Mouse (Mus musculus): ENCODE data around the gene Ssbp2. TPM values are rescaled to one million over a fixed set of nuclear protein-coding genes. Genes with fewer than 3 reads are reported as not detected.

Gene Ssbp2
- polyA plus RNA-seq, 1 experiment from 2014 or later: 96.0 TPM

DNA sequence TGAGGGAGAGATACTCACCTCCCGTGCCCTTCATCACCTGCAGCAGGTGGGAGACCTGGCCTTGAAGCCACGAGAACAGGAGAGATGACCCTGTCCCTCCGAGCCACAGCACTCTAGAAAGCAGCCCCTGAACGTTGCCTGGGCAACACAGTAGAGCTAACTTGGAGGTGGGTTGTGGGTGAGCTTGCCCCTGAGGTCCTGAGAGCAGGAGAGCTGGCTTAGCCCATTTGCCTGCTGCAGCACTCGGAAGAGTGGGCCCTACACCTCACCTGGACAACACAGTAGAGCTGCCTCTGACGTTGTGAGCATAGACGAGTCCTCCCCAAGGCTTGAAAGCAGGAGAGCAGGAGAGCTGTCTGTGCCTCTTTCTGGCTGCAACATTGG lies 263.6 kb downstream of the Ssbp2 start:
- Histone ChIP-seq H3K4me1 (ENCODE audit: control insufficient read depth, insufficient read depth, low read length) (no peaks in the 10 kb centered on the region), H3K9ac (ENCODE audit: low read depth, low read length) (no peak overlapping the region), H3K27ac (ENCODE audit: low read depth, low read length) (no peak overlapping the region), H3K4me3 (ENCODE audit: low read depth, low read length) (no peak overlapping the region), H3K27me3 (ENCODE audit: control insufficient read depth, insufficient read depth, low read length) (no peaks in the 10 kb centered on the region), H3K4me2 (no peak overlapping the region), H3K9me3 (replicated peaks; ENCODE audit: control insufficient read depth, low read length) (no peaks in the 10 kb centered on the region), H3K36me3 (ENCODE audit: control insufficient read depth, insufficient read depth, low read length) (no peaks in the 10 kb centered on the region)
- WGBS (ENCODE audit: insufficient replicate concordance): 72% methylated on average over 7 of the region's 7 CpGs
- no peak for ATAC-seq (replicated peaks; ENCODE audit: insufficient number of reproducible peaks, low FRiP score, low TSS enrichment)

DNA sequence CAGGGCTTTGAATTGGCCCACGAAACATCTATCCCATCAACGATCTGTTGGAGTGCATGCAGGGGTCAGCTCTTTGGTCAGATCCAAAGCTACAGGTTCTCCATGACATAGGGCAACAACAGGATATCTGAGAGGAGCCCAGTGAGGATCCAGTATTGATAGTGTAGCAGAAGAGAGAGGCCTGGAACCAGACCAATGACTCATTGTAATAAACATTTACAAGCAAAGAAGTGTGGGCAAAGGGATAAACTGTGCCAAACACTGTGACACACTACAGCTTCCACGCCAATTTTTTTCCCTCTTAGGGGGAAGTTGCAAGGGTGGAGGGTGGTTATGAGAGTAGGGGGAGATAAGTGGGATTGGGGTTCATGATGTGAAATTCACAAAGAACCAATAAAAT lies 264.1 kb downstream of the Ssbp2 start:
- Histone ChIP-seq H3K4me3 (ENCODE audit: low read depth, low read length) (no peak overlapping the region), H3K27ac (ENCODE audit: low read depth, low read length) (no peak overlapping the region), H3K36me3 (ENCODE audit: control insufficient read depth, insufficient read depth, low read length) (no peaks in the 10 kb centered on the region), H3K9me3 (replicated peaks; ENCODE audit: control insufficient read depth, low read length) (no peaks in the 10 kb centered on the region), H3K4me2 (no peak overlapping the region), H3K27me3 (ENCODE audit: control insufficient read depth, insufficient read depth, low read length) (no peaks in the 10 kb centered on the region), H3K9ac (ENCODE audit: low read depth, low read length) (no peak overlapping the region), H3K4me1 (ENCODE audit: control insufficient read depth, insufficient read depth, low read length) (no peaks in the 10 kb centered on the region)
- ATAC-seq (replicated peaks; ENCODE audit: insufficient number of reproducible peaks, low FRiP score, low TSS enrichment): no peak
- 78% methylated on average over 3 of the region's 3 CpGs for WGBS (ENCODE audit: insufficient replicate concordance)

GRCm38 (mm10) chr13:91725130-91725529 lies 265.0 kb downstream of the Ssbp2 start:
- Histone ChIP-seq H3K27ac (ENCODE audit: low read depth, low read length) (no peak overlapping the region), H3K27me3 (ENCODE audit: control insufficient read depth, insufficient read depth, low read length) (no peaks in the 10 kb centered on the region), H3K9ac (ENCODE audit: low read depth, low read length) (no peak overlapping the region), H3K4me2 (no peak overlapping the region), H3K4me1 (ENCODE audit: control insufficient read depth, insufficient read depth, low read length) (no peaks in the 10 kb centered on the region), H3K9me3 (replicated peaks; ENCODE audit: control insufficient read depth, low read length) (no peaks in the 10 kb centered on the region), H3K4me3 (ENCODE audit: low read depth, low read length) (no peak overlapping the region), H3K36me3 (ENCODE audit: control insufficient read depth, insufficient read depth, low read length) (no peaks in the 10 kb centered on the region)
- 69% methylated on average over 3 of the region's 3 CpGs for WGBS (ENCODE audit: insufficient replicate concordance)
- no peak for ATAC-seq (replicated peaks; ENCODE audit: insufficient number of reproducible peaks, low FRiP score, low TSS enrichment)

DNA sequence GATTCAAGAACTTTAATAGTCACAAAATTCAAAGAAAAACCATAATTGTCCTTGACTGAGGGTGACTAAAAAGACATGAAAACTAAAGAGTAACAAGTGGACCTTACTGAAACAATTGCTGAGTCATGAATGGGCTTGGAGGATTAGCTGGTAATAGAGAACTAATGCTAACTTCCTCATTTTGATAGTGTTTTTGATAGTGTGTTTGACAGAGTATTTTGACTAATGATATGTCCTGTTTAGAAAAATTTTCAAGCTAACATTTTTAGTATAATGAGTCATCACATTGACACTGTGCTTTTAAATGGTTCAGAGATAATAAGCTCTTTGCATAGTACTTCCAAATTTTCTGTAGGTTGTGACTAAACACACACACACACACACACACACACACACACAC lies 267.8 kb downstream of the Ssbp2 start:
- Histone ChIP-seq H3K4me2 (no peak overlapping the region), H3K9me3 (replicated peaks; ENCODE audit: control insufficient read depth, low read length) (no peaks in the 10 kb centered on the region), H3K36me3 (ENCODE audit: control insufficient read depth, insufficient read depth, low read length) (no peaks in the 10 kb centered on the region), H3K27me3 (ENCODE audit: control insufficient read depth, insufficient read depth, low read length) (no peaks in the 10 kb centered on the region), H3K4me1 (ENCODE audit: control insufficient read depth, insufficient read depth, low read length) (no peaks in the 10 kb centered on the region), H3K9ac (ENCODE audit: low read depth, low read length) (no peak overlapping the region), H3K27ac (ENCODE audit: low read depth, low read length) (no peak overlapping the region), H3K4me3 (ENCODE audit: low read depth, low read length) (no peak overlapping the region)
- no peak for ATAC-seq (replicated peaks; ENCODE audit: insufficient number of reproducible peaks, low FRiP score, low TSS enrichment)

- no peak overlapping the region for H3K9ac ChIP-seq (ENCODE audit: low read depth, low read length)
- H3K4me3 ChIP-seq (ENCODE audit: low read depth, low read length): no peak overlapping the region
- no peaks in the 10 kb centered on the region for H3K36me3 ChIP-seq (ENCODE audit: control insufficient read depth, insufficient read depth, low read length)
- H3K27ac ChIP-seq (ENCODE audit: low read depth, low read length): no peak overlapping the region
- H3K4me2 ChIP-seq: no peak overlapping the region
- H3K4me1 ChIP-seq (ENCODE audit: control insufficient read depth, insufficient read depth, low read length): no peaks in the 10 kb centered on the region; the same call in 1 of the 2 replicates
- whole genome bisulfite sequencing (ENCODE audit: insufficient replicate concordance): 83% methylated on average over 1 of the region's 1 CpGs
- no peaks in the 10 kb centered on the region for H3K9me3 ChIP-seq (replicated peaks; ENCODE audit: control insufficient read depth, low read length)
- peaks cover 11% of the 10 kb centered on the region for H3K27me3 ChIP-seq (ENCODE audit: control insufficient read depth, insufficient read depth, low read length)
- ATAC-seq (replicated peaks; ENCODE audit: insufficient number of reproducible peaks, low FRiP score, low TSS enrichment): no peak
Measured at GRCm38 (mm10) chr13:91737191-91737590, 277.1 kb downstream of the Ssbp2 start.

DNA sequence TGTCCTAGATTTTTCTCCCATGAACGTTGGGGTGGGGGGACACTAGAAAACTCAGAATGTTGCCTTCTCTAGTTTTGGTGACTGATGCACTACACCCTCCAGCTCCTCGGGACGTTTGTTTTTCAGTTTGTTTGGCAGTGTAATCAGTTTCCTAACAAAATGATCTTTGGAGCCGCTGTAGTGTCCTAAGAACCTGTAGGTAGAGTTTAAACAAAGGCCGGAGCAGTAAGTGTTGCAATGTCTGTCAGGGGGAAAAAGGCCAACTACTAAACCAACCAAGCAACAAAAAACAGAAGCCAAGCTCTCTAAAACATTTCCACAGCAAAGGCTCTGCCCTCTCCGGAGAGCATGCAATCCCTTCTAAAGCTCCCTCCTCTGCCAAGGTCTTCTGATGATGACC lies 280.8 kb downstream of the Ssbp2 start:
- no peak for ATAC-seq (replicated peaks; ENCODE audit: insufficient number of reproducible peaks, low FRiP score, low TSS enrichment)
- Histone ChIP-seq H3K27ac (ENCODE audit: low read depth, low read length) (no peak overlapping the region), H3K36me3 (ENCODE audit: control insufficient read depth, insufficient read depth, low read length) (no peaks in the 10 kb centered on the region), H3K4me3 (ENCODE audit: low read depth, low read length) (peak overlapping the region; percentile 52), H3K4me2 (peak overlapping the region; percentile 92), H3K27me3 (ENCODE audit: control insufficient read depth, insufficient read depth, low read length) (peaks cover 11% of the 10 kb centered on the region), H3K4me1 (ENCODE audit: control insufficient read depth, insufficient read depth, low read length) (no peaks in the 10 kb centered on the region; the same call in 1 of the 2 replicates), H3K9me3 (replicated peaks; ENCODE audit: control insufficient read depth, low read length) (no peaks in the 10 kb centered on the region), H3K9ac (ENCODE audit: low read depth, low read length) (no peak overlapping the region)
- WGBS (ENCODE audit: insufficient replicate concordance): 75% methylated on average over 6 of the region's 6 CpGs

DNA sequence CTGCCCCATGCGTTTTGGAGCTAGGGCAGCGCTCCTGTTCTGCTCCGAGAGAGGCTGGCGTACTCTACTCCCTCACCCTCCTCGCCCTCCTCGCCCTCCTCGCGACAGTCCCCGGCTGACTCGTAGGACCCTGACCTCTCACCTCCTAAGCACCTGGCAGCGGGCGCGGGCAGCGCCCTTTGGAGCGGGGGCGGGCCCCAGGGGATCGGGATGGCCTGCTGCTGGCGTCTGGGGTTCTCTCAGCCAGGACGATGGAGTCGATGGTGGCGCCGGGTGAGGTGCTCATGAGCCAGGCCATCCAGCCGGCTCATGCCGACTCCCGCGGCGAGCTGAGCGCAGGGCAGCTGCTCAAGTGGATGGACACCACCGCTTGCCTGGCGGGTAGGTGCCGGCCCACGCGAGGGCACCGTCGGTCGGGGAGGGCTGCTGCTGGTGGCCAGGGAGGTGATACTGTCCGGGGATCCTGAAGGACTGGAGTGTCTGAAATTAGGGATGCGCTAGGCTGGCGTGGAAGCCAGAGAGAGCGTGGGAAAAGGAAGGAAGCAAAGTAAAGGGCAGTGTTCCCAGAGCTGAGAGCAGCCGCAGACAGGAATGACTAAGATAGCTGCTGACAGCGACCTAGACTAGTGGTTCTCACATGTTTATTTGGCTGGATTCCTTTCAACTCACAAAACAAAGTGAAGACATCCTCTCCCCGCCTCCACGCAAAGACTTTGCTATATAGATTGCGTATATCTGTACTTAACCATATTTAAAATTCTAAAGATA lies 281.4 kb downstream of the Ssbp2 start, which contains the start of gene Acot12:
Gene Acot12, plus strand, starts transcription at position 233 of the 768 bp plus-strand sequence.
- Histone ChIP-seq H3K9ac (ENCODE audit: low read depth, low read length) (peak within 1 kb of the TSS; percentile 60; the same call in 1 of the 2 replicates), H3K4me3 (ENCODE audit: low read depth, low read length) (peak within 1 kb of the TSS; percentile 52), H3K4me1 (ENCODE audit: control insufficient read depth, insufficient read depth, low read length) (no peaks in the 10 kb centered on the region; the same call in 1 of the 2 replicates), H3K27me3 (ENCODE audit: control insufficient read depth, insufficient read depth, low read length) (peaks cover 11% of the 10 kb centered on the region), H3K9me3 (replicated peaks; ENCODE audit: control insufficient read depth, low read length) (no peaks in the 10 kb centered on the region), H3K4me2 (peak within 1 kb of the TSS; percentile 92), H3K36me3 (ENCODE audit: control insufficient read depth, insufficient read depth, low read length) (no peaks in the 10 kb centered on the region), H3K27ac (ENCODE audit: low read depth, low read length) (no peak within 1 kb of the TSS)
- 6% methylated on average over 45 of the region's 45 CpGs for WGBS (ENCODE audit: insufficient replicate concordance)
- peak; percentile 22; the same call in 1 of the 2 replicates for ATAC-seq (replicated peaks; ENCODE audit: insufficient number of reproducible peaks, low FRiP score, low TSS enrichment)

DNA sequence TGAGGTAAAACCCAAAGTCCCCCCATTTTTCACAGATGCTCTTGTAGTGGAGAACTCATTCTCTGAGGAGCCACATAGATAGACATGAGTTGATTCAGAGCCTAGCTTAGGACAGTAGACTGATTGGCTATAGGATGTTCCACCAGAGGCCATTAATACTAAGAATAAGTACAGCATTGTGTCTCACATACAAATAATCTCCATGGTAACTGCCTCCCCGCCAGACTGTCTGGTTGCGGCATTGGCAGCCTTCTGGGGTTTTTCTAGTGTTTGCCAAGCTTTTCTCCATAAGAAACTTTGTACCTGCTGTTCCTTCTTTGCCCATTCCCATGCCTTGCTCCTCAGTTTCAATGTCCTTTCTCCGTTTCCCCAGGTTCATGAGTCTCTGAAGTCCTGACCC lies 283.1 kb downstream of the Ssbp2 start:
- WGBS (ENCODE audit: insufficient replicate concordance): 89% methylated on average over 3 of the region's 3 CpGs

DNA sequence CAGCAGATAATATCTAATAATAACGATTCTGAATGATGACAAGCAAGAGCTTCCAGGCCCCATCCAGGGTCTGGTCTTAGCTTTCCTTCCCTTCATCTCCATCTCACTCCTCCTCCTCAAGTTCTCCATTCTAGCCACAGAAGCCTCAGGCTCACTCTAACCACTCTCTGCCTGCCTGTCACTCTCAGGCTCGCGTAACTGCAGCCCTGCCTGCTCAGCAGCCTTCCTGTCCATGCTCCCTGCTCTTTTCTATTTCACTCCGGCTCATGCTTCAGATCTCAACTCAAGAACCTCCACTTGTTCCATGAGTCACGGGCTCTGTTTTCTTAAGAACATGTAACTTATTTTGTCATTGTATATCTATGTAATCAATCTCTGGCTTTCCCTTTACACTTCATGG lies 286.4 kb downstream of the Ssbp2 start:
- no peak overlapping the region for H3K9ac ChIP-seq (ENCODE audit: low read depth, low read length)
- no peak overlapping the region for H3K4me3 ChIP-seq (ENCODE audit: low read depth, low read length)
- H3K9me3 ChIP-seq (replicated peaks; ENCODE audit: control insufficient read depth, low read length): no peaks in the 10 kb centered on the region
- H3K27ac ChIP-seq (ENCODE audit: low read depth, low read length): no peak overlapping the region
- 77% methylated on average over 5 of the region's 5 CpGs for WGBS (ENCODE audit: insufficient replicate concordance)
- no peak for ATAC-seq (replicated peaks; ENCODE audit: insufficient number of reproducible peaks, low FRiP score, low TSS enrichment)
- no peaks in the 10 kb centered on the region; the same call in 1 of the 2 replicates for H3K27me3 ChIP-seq (ENCODE audit: control insufficient read depth, insufficient read depth, low read length)
- H3K36me3 ChIP-seq (ENCODE audit: control insufficient read depth, insufficient read depth, low read length): no peaks in the 10 kb centered on the region
- no peak overlapping the region for H3K4me2 ChIP-seq
- H3K4me1 ChIP-seq (ENCODE audit: control insufficient read depth, insufficient read depth, low read length): no peaks in the 10 kb centered on the region; the same call in 1 of the 2 replicates

More for the DNA sequence above, 283.1 kb downstream of the Ssbp2 start:
- H3K36me3 ChIP-seq (ENCODE audit: control insufficient read depth, insufficient read depth, low read length): no peaks in the 10 kb centered on the region
- peaks cover 11% of the 10 kb centered on the region for H3K27me3 ChIP-seq (ENCODE audit: control insufficient read depth, insufficient read depth, low read length)
- no peak overlapping the region for H3K9ac ChIP-seq (ENCODE audit: low read depth, low read length)
- H3K27ac ChIP-seq (ENCODE audit: low read depth, low read length): no peak overlapping the region
- no peak overlapping the region for H3K4me2 ChIP-seq
- no peak overlapping the region for H3K4me3 ChIP-seq (ENCODE audit: low read depth, low read length)
- no peak for ATAC-seq (replicated peaks; ENCODE audit: insufficient number of reproducible peaks, low FRiP score, low TSS enrichment)
- H3K9me3 ChIP-seq (replicated peaks; ENCODE audit: control insufficient read depth, low read length): no peaks in the 10 kb centered on the region
- H3K4me1 ChIP-seq (ENCODE audit: control insufficient read depth, insufficient read depth, low read length): no peaks in the 10 kb centered on the region; the same call in 1 of the 2 replicates

Data from heart, embryonic 11.5 days (tissue).